Mouse (Mus musculus) neural tube, embryonic 11.5 days (tissue): ENCODE results near the gene Rasa2. TPM values are rescaled to one million over a fixed set of nuclear protein-coding genes. Genes with fewer than 3 reads are reported as not detected.

Experiments used
- ATAC-seq: fragments of 200-750 bp; cut with Nextera tagmentation; 2 replicates; pipeline ENCODE4 v1.8.0; 2017; ENCODE audit warnings: moderate number of reproducible peaks, mild to moderate bottlenecking, moderate TSS enrichment, moderate library complexity; ENCODE audit not compliant: insufficient read depth, low FRiP score, low TSS enrichment
- DNase-seq: peaks from one replicate; pipeline ENCODE4 v3.0.0-alpha.2; 2015; ENCODE audit warnings: low spot score
- H3K27ac ChIP-seq: fragments of 300-500 bp; sonication (generic); 2 replicates; pipeline ENCODE4 v1.5.1; 2014; ENCODE audit warnings: low read depth, mild to moderate bottlenecking, low read length
- H3K27me3 ChIP-seq: fragments of 300-500 bp; sonication (generic); 2 replicates; pipeline ENCODE4 v1.6.1; 2014; ENCODE audit warnings: mild to moderate bottlenecking, low read length, mixed read lengths; ENCODE audit not compliant: control insufficient read depth, insufficient read depth
- H3K36me3 ChIP-seq: fragments of 300-500 bp; sonication (generic); 2 replicates; pipeline ENCODE4 v1.6.1; 2014; ENCODE audit warnings: mild to moderate bottlenecking, low read length, moderate library complexity, mixed read lengths; ENCODE audit not compliant: control insufficient read depth, insufficient read depth
- H3K4me1 ChIP-seq: fragments of 300-500 bp; sonication (generic); 2 replicates; pipeline ENCODE4 v1.6.1; 2014; ENCODE audit warnings: low read length, mixed read lengths; ENCODE audit not compliant: control insufficient read depth, insufficient read depth
- H3K4me2 ChIP-seq: fragments of 300-500 bp; sonication (generic); 2 replicates; pipeline ENCODE4 v1.6.1; 2014; ENCODE audit warnings: low read depth, mild to moderate bottlenecking, moderate library complexity
- H3K4me3 ChIP-seq: fragments of 300-500 bp; sonication (generic); 2 replicates; pipeline ENCODE4 v1.5.1; 2014; ENCODE audit warnings: low read depth, low read length
- H3K9ac ChIP-seq: fragments of 300-500 bp; sonication (generic); 2 replicates; pipeline ENCODE4 v1.6.1; 2014; ENCODE audit warnings: mild to moderate bottlenecking, low read length
- H3K9me3 ChIP-seq: fragments of 300-500 bp; sonication (generic); 2 replicates; pipeline ENCODE4 v1.6.1; 2016; ENCODE audit warnings: low read length; ENCODE audit not compliant: control insufficient read depth
- WGBS: fragments of 180-500 bp; shearing (Covaris S2); extraction: QIAGEN DNeasy Blood & Tissue Kit; methylation state at CpG from one replicate; pipeline ENCODE4 v1.1.7; 2014; 5-methylcytosine and 5-hydroxymethylcytosine counted together
- polyA plus RNA-seq: library from polyadenylated mRNA; unstranded; fragments of >200 nt; fragmentation: Nextera tagmentation; extraction: Ambion mirVana; gene quantifications from 2 replicates; pipeline ENCODE4 v1.2.1, GENCODE M21; 2014

Rasa2 gene
- polyA plus RNA-seq, 1 experiment from 2014 or later, result 15.7 TPM

- WGBS, result 88% methylated on average over 4 of the region's 4 CpGs
- no peak for ATAC-seq
- no peak overlapping the region for H3K9ac ChIP-seq
These were observed 12.8 kb downstream of the Rasa2 start for GRCm38 (mm10) chr9:96618448-96619176.

GRCm38 (mm10) chr9:96612297-96612696, 19.1 kb downstream of the Rasa2 start:
- H3K9me3 ChIP-seq, result no peaks in the 10 kb centered on the region; the same call in 1 of the 2 replicates
- H3K9ac ChIP-seq, result no peak overlapping the region
- H3K27me3 ChIP-seq, result no peaks in the 10 kb centered on the region
- H3K36me3 ChIP-seq, result peaks cover 3% of the 10 kb centered on the region
- no peak overlapping the region for H3K4me3 ChIP-seq
- 83% methylated on average over 3 of the region's 3 CpGs for WGBS
- H3K4me1 ChIP-seq, result no peaks in the 10 kb centered on the region; the same call in 1 of the 2 replicates
- H3K4me2 ChIP-seq, result no peak overlapping the region
- H3K27ac ChIP-seq, result no peak overlapping the region
- ATAC-seq, result no peak
- no peak for DNase-seq

More at GRCm38 (mm10) chr9:96618448-96619176, 12.8 kb downstream of the Rasa2 start:
- H3K27ac ChIP-seq, result no peak overlapping the region
- no peaks in the 10 kb centered on the region for H3K27me3 ChIP-seq
- no peaks in the 10 kb centered on the region for H3K36me3 ChIP-seq
- no peaks in the 10 kb centered on the region for H3K4me1 ChIP-seq
- DNase-seq, result no peak
- no peaks in the 10 kb centered on the region for H3K9me3 ChIP-seq
- H3K4me2 ChIP-seq, result no peak overlapping the region
- no peak overlapping the region for H3K4me3 ChIP-seq

- DNase-seq (no peak), ATAC-seq (no peak)
- H3K4me2 ChIP-seq, result no peak overlapping the region
- H3K27me3 ChIP-seq, result no peaks in the 10 kb centered on the region
- WGBS, result 56% methylated on average over 8 of the region's 8 CpGs
- H3K9me3 ChIP-seq, result no peaks in the 10 kb centered on the region; the same call in 1 of the 2 replicates
- no peak overlapping the region for H3K27ac ChIP-seq
- H3K36me3 ChIP-seq, result peaks cover 3% of the 10 kb centered on the region
- H3K4me1 ChIP-seq, result no peaks in the 10 kb centered on the region; the same call in 1 of the 2 replicates
- no peak overlapping the region for H3K4me3 ChIP-seq
- H3K9ac ChIP-seq, result no peak overlapping the region
These were observed 19.6 kb downstream of the Rasa2 start for GRCm38 (mm10) chr9:96611693-96612293.

GRCm38 (mm10) chr9:96610813-96611212, 20.6 kb downstream of the Rasa2 start:
- no peak overlapping the region for H3K27ac ChIP-seq
- no peak overlapping the region for H3K4me3 ChIP-seq
- H3K4me1 ChIP-seq, result no peaks in the 10 kb centered on the region; the same call in 1 of the 2 replicates
- WGBS, result 93% methylated on average over 2 of the region's 2 CpGs
- H3K36me3 ChIP-seq, result peaks cover 3% of the 10 kb centered on the region
- H3K9ac ChIP-seq, result no peak overlapping the region
- H3K27me3 ChIP-seq, result no peaks in the 10 kb centered on the region
- ATAC-seq (no peak), DNase-seq (no peak)
- H3K4me2 ChIP-seq, result no peak overlapping the region
- H3K9me3 ChIP-seq, result no peaks in the 10 kb centered on the region; the same call in 1 of the 2 replicates

GRCm38 (mm10) chr9:96603416-96603815, 28.0 kb downstream of the Rasa2 start:
- Histone ChIP-seq H3K4me2 (no peak overlapping the region), H3K9ac (no peak overlapping the region), H3K27me3 (no peaks in the 10 kb centered on the region), H3K9me3 (no peaks in the 10 kb centered on the region; the same call in 1 of the 2 replicates), H3K27ac (no peak overlapping the region), H3K36me3 (peaks cover 3% of the 10 kb centered on the region), H3K4me1 (no peaks in the 10 kb centered on the region), H3K4me3 (no peak overlapping the region)
- no peak for DNase-seq
- WGBS, result 36% methylated on average over 6 of the region's 6 CpGs
- ATAC-seq, result no peak

GRCm38 (mm10) chr9:96597899-96598298, 33.5 kb downstream of the Rasa2 start:
- Histone ChIP-seq H3K27me3 (no peaks in the 10 kb centered on the region), H3K36me3 (no peaks in the 10 kb centered on the region), H3K9ac (no peak overlapping the region), H3K9me3 (no peaks in the 10 kb centered on the region), H3K27ac (no peak overlapping the region), H3K4me2 (no peak overlapping the region), H3K4me3 (no peak overlapping the region), H3K4me1 (no peaks in the 10 kb centered on the region)
- ATAC-seq, result no peak
- DNase-seq, result no peak
- whole genome bisulfite sequencing, result 89% methylated on average over 1 of the region's 1 CpGs

GRCm38 (mm10) chr9:96592670-96593600, 38.5 kb downstream of the Rasa2 start:
- H3K9me3 ChIP-seq, result no peaks in the 10 kb centered on the region
- no peak overlapping the region for H3K9ac ChIP-seq
- no peak for DNase-seq
- no peak for ATAC-seq
- peaks cover 2% of the 10 kb centered on the region; the same call in 1 of the 2 replicates for H3K36me3 ChIP-seq
- H3K4me2 ChIP-seq, result no peak overlapping the region
- H3K27me3 ChIP-seq, result no peaks in the 10 kb centered on the region
- H3K4me1 ChIP-seq, result no peaks in the 10 kb centered on the region
- no peak overlapping the region for H3K27ac ChIP-seq
- 94% methylated on average over 11 of the region's 11 CpGs for WGBS
- no peak overlapping the region for H3K4me3 ChIP-seq

- ATAC-seq (no peak), DNase-seq (no peak)
- Histone ChIP-seq H3K4me1 (no peaks in the 10 kb centered on the region), H3K4me2 (no peak overlapping the region), H3K27ac (no peak overlapping the region), H3K9ac (no peak overlapping the region), H3K27me3 (no peaks in the 10 kb centered on the region), H3K36me3 (peaks cover 2% of the 10 kb centered on the region; the same call in 1 of the 2 replicates), H3K4me3 (no peak overlapping the region), H3K9me3 (no peaks in the 10 kb centered on the region)
- WGBS, result 95% methylated on average over 5 of the region's 5 CpGs
These were observed 42.1 kb downstream of the Rasa2 start for GRCm38 (mm10) chr9:96589346-96589745.
